Mouse (Mus musculus): ENCODE measurements around the gene Gm10318. TPM values are rescaled to one million over a fixed set of nuclear protein-coding genes. Genes with fewer than 3 reads are reported as not detected.

The Gm10318 gene
- not detected in 2 replicates for polyA plus RNA-seq (2016; fragmentation: Nextera tagmentation; extraction: Ambion mirVana)

- H3K9me3 ChIP-seq, result no peaks in the 10 kb centered on the region
- no peak within 1 kb of the TSS for H3K27ac ChIP-seq
- peaks cover 8% of the 10 kb centered on the region; the same call in 1 of the 2 replicates for H3K27me3 ChIP-seq (ENCODE audit: insufficient read depth, poor library complexity, severe bottlenecking)
- no peak for DNase-seq (ENCODE audit: low spot score)
- H3K4me3 ChIP-seq, result no peak within 1 kb of the TSS
- no peaks in the 10 kb centered on the region for H3K36me3 ChIP-seq
- no peaks in the 10 kb centered on the region for H3K4me1 ChIP-seq
- 56% methylated on average over 9 of the region's 9 CpGs for WGBS
Observed at GRCm38 (mm10) chr10:77852559-77852958, at the start of gene Gm10318. Gene Gm10318, plus strand, starts transcription at chr10:77852859.

GRCm38 (mm10) chr10:77804095-77804494 lies 48.6 kb upstream of the Gm10318 start:
- H3K4me1 ChIP-seq, result peaks cover 4% of the 10 kb centered on the region
- 0 out of 2 replicates have a peak, but pooled peaks cover 2% of the 10 kb centered on the region for H3K9me3 ChIP-seq
- DNase-seq (ENCODE audit: low spot score), result no peak
- H3K4me3 ChIP-seq, result no peak overlapping the region
- H3K36me3 ChIP-seq, result no peaks in the 10 kb centered on the region
- no peaks in the 10 kb centered on the region for H3K27me3 ChIP-seq (ENCODE audit: insufficient read depth, poor library complexity, severe bottlenecking)
- no peak overlapping the region for H3K27ac ChIP-seq
- 70% methylated on average over 3 of the region's 3 CpGs for WGBS

GRCm38 (mm10) chr10:77811743-77812142 lies 40.9 kb upstream of the Gm10318 start, which contains the start of gene Gm9507:
Gene Gm9507, minus strand, starts transcription at chr10:77811843.
- Histone ChIP-seq H3K36me3 (no peaks in the 10 kb centered on the region), H3K9me3 (0 out of 2 replicates have a peak, but pooled peaks cover 2% of the 10 kb centered on the region), H3K4me3 (no peak within 1 kb of the TSS), H3K4me1 (no peaks in the 10 kb centered on the region), H3K27me3 (ENCODE audit: insufficient read depth, poor library complexity, severe bottlenecking) (no peaks in the 10 kb centered on the region), H3K27ac (no peak within 1 kb of the TSS)
- DNase-seq (ENCODE audit: low spot score), result no peak
- 74% methylated on average over 5 of the region's 5 CpGs for WGBS

DNA sequence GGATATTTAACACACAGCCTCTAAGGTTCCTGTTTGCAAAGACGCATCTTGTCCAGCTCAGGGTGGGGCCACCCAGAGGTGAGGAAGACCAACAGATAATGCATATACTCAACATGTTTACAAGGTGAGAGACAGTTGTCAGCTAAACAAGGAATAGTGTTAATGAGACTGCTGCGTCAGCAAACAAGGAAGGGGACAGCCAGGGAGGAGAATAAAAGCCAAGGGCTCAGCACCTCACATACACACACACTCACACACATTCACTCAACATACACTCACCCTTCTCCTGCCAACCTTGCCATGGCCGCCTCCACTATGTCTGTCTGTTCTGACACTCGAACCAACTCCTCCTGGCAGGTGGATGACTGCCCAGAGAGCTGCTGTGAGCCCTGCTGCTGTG lies 38.3 kb upstream of the Gm10318 start, which contains the start of gene Gm2696:
Gene Gm2696, plus strand, starts transcription at position 301 of the 400 bp plus-strand sequence.
- Histone ChIP-seq H3K27me3 (ENCODE audit: insufficient read depth, poor library complexity, severe bottlenecking) (no peaks in the 10 kb centered on the region), H3K4me3 (no peak within 1 kb of the TSS), H3K27ac (no peak within 1 kb of the TSS), H3K9me3 (no peaks in the 10 kb centered on the region), H3K36me3 (no peaks in the 10 kb centered on the region), H3K4me1 (no peaks in the 10 kb centered on the region)
- no peak for DNase-seq (ENCODE audit: low spot score)
- whole genome bisulfite sequencing, result 39% methylated on average over 4 of the region's 4 CpGs

DNA sequence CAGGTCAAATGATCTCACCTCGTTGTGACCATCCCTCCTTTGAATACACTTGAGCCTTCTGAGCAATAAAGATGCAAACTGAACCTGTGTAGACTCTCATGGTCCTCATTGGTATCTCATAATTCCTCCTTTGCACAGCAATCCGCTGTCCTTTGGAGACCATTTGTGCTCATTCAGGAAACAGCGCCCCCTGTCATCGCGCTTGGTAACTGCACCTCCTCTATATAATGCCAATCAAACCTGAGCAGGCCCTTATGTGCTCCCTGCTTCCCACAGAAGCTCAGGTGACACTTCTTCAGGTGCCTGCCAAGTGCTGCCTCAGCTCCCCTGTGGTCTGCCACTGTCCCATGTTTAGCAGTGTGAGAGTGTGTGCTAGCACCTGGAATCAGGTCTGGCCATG lies 37.1 kb upstream of the Gm10318 start:
- no peaks in the 10 kb centered on the region for H3K36me3 ChIP-seq
- no peaks in the 10 kb centered on the region for H3K27me3 ChIP-seq (ENCODE audit: insufficient read depth, poor library complexity, severe bottlenecking)
- H3K27ac ChIP-seq, result no peak overlapping the region
- no peaks in the 10 kb centered on the region for H3K9me3 ChIP-seq
- no peaks in the 10 kb centered on the region for H3K4me1 ChIP-seq
- no peak for DNase-seq (ENCODE audit: low spot score)
- 18% methylated on average over 5 of the region's 5 CpGs for WGBS
- no peak overlapping the region for H3K4me3 ChIP-seq

- Histone ChIP-seq H3K4me1 (no peaks in the 10 kb centered on the region), H3K36me3 (no peaks in the 10 kb centered on the region), H3K27ac (no peak overlapping the region), H3K27me3 (ENCODE audit: insufficient read depth, poor library complexity, severe bottlenecking) (no peaks in the 10 kb centered on the region), H3K4me3 (no peak overlapping the region), H3K9me3 (no peaks in the 10 kb centered on the region)
- WGBS, result 92% methylated on average over 4 of the region's 4 CpGs
- DNase-seq (ENCODE audit: low spot score), result no peak
Observed at GRCm38 (mm10) chr10:77818523-77818922, 34.1 kb upstream of the Gm10318 start.

GRCm38 (mm10) chr10:77819203-77819602 lies 33.5 kb upstream of the Gm10318 start:
- H3K27me3 ChIP-seq (ENCODE audit: insufficient read depth, poor library complexity, severe bottlenecking), result no peaks in the 10 kb centered on the region
- no peaks in the 10 kb centered on the region for H3K9me3 ChIP-seq
- H3K27ac ChIP-seq, result no peak overlapping the region
- no peaks in the 10 kb centered on the region for H3K36me3 ChIP-seq
- no peak for DNase-seq (ENCODE audit: low spot score)
- no peaks in the 10 kb centered on the region for H3K4me1 ChIP-seq
- 34% methylated on average over 4 of the region's 4 CpGs for WGBS
- H3K4me3 ChIP-seq, result no peak overlapping the region

GRCm38 (mm10) chr10:77826951-77827350 lies 25.7 kb upstream of the Gm10318 start, which contains the start of gene Krtap10-4:
Gene Krtap10-4, minus strand, starts transcription at chr10:77827095.
- DNase-seq (ENCODE audit: low spot score), result no peak
- Histone ChIP-seq H3K27me3 (ENCODE audit: insufficient read depth, poor library complexity, severe bottlenecking) (no peaks in the 10 kb centered on the region), H3K4me3 (no peak within 1 kb of the TSS), H3K36me3 (no peaks in the 10 kb centered on the region), H3K9me3 (no peaks in the 10 kb centered on the region), H3K27ac (no peak within 1 kb of the TSS), H3K4me1 (no peaks in the 10 kb centered on the region)
- WGBS, result 69% methylated on average over 6 of the region's 6 CpGs

GRCm38 (mm10) chr10:77835647-77836046 lies 17.0 kb upstream of the Gm10318 start, which contains the start of gene Krtap10-10:
Gene Krtap10-10, plus strand, starts transcription at chr10:77835947.
- Histone ChIP-seq H3K4me3 (no peak within 1 kb of the TSS), H3K27ac (no peak within 1 kb of the TSS), H3K36me3 (no peaks in the 10 kb centered on the region), H3K27me3 (ENCODE audit: insufficient read depth, poor library complexity, severe bottlenecking) (no peaks in the 10 kb centered on the region), H3K9me3 (no peaks in the 10 kb centered on the region), H3K4me1 (no peaks in the 10 kb centered on the region)
- DNase-seq (ENCODE audit: low spot score), result no peak
- 71% methylated on average over 9 of the region's 9 CpGs for WGBS

- Histone ChIP-seq H3K27ac (no peak overlapping the region), H3K4me1 (no peaks in the 10 kb centered on the region), H3K27me3 (ENCODE audit: insufficient read depth, poor library complexity, severe bottlenecking) (no peaks in the 10 kb centered on the region), H3K36me3 (no peaks in the 10 kb centered on the region), H3K9me3 (0 out of 2 replicates have a peak, but pooled peaks cover 7% of the 10 kb centered on the region), H3K4me3 (no peak overlapping the region)
- 66% methylated on average over 6 of the region's 6 CpGs for WGBS
- DNase-seq (ENCODE audit: low spot score), result no peak
Observed at GRCm38 (mm10) chr10:77839006-77839405, 13.7 kb upstream of the Gm10318 start.

DNA sequence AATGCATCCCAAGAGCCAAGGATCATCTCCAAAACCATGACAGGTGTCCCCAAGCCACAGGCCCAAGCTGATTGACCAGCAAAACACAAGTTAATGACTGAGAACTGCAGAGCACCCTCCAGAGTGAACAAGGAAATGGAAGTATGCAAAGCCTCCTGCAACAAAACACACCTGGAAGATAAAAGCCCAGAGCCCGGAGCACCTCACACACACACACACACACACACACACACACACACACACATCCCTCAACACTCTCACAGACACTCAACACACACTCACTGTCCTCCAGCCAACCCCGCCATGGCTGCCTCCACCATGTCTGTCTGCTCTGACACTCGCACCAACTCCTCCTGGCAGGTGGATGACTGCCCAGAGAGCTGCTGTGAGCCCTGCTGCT lies 6.2 kb upstream of the Gm10318 start, which contains the start of gene Gm36176:
Gene Gm36176, plus strand, starts transcription at position 301 of the 400 bp plus-strand sequence.
- H3K4me1 ChIP-seq, result no peaks in the 10 kb centered on the region
- 0 out of 2 replicates have a peak, but pooled peaks cover 4% of the 10 kb centered on the region for H3K9me3 ChIP-seq
- no peak within 1 kb of the TSS for H3K4me3 ChIP-seq
- no peak for DNase-seq (ENCODE audit: low spot score)
- no peak within 1 kb of the TSS for H3K27ac ChIP-seq
- no peaks in the 10 kb centered on the region for H3K36me3 ChIP-seq
- WGBS, result 59% methylated on average over 3 of the region's 3 CpGs
- no peaks in the 10 kb centered on the region for H3K27me3 ChIP-seq (ENCODE audit: insufficient read depth, poor library complexity, severe bottlenecking)

GRCm38 (mm10) chr10:77846961-77847360 lies 5.7 kb upstream of the Gm10318 start:
- Histone ChIP-seq H3K9me3 (0 out of 2 replicates have a peak, but pooled peaks cover 4% of the 10 kb centered on the region), H3K36me3 (no peaks in the 10 kb centered on the region), H3K27ac (no peak overlapping the region), H3K4me1 (no peaks in the 10 kb centered on the region), H3K27me3 (ENCODE audit: insufficient read depth, poor library complexity, severe bottlenecking) (no peaks in the 10 kb centered on the region), H3K4me3 (no peak overlapping the region)
- DNase-seq (ENCODE audit: low spot score), result no peak
- WGBS, result 11% methylated on average over 2 of the region's 2 CpGs

DNA sequence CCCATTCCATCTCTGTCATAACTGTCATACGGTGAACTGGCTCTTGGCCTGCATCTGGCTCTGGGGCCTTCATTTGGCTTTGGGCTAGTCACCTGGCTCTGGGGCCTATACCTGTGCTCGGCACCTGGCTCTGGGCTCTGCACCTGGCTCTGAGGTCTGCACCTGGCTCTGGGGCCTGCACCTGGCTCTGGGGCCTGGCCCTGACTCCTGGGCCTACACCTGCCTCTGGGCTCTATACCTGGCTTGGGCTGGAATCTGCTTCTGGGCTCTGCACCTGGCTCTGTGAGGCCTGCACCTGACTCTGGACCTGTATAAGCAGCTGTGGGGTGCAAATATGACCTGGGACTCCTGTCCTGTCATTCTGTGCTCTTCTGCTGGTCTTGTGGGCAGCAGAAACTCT lies 5.1 kb upstream of the Gm10318 start:
- DNase-seq (ENCODE audit: low spot score), result no peak
- H3K4me3 ChIP-seq, result no peak overlapping the region
- H3K4me1 ChIP-seq, result no peaks in the 10 kb centered on the region
- H3K27ac ChIP-seq, result no peak overlapping the region
- H3K36me3 ChIP-seq, result no peaks in the 10 kb centered on the region
- peaks cover 4% of the 10 kb centered on the region; the same call in 1 of the 2 replicates for H3K27me3 ChIP-seq (ENCODE audit: insufficient read depth, poor library complexity, severe bottlenecking)
- 0 out of 2 replicates have a peak, but pooled peaks cover 4% of the 10 kb centered on the region for H3K9me3 ChIP-seq
- WGBS, result 84% methylated on average over 2 of the region's 2 CpGs

DNA sequence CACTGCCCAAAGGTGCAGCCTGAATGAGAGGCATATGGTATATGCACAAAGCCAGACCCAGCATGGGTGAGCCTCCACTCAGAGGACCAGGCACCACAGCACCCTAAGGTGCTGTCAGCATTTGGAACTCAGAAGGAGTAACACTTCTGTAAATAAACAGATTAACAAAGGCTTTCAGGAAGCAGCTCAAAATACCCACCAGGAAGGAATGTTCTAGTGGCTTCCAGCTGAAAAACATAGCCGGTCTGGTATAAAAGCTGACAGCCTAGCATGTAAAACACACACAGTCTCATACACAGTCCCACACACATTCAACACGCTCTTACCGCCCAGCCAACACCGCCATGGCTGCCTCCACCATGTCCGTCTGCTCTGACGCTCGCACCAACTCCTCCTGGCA lies 9.0 kb downstream of the Gm10318 start, which contains the start of gene Gm3285:
Gene Gm3285, plus strand, starts transcription at position 301 of the 400 bp plus-strand sequence.
- no peak for DNase-seq (ENCODE audit: low spot score)
- Histone ChIP-seq H3K36me3 (no peaks in the 10 kb centered on the region), H3K27me3 (ENCODE audit: insufficient read depth, poor library complexity, severe bottlenecking) (0 out of 2 replicates have a peak, but pooled peaks cover 8% of the 10 kb centered on the region), H3K9me3 (no peaks in the 10 kb centered on the region), H3K27ac (no peak within 1 kb of the TSS), H3K4me3 (no peak within 1 kb of the TSS), H3K4me1 (peaks cover 6% of the 10 kb centered on the region; the same call in 1 of the 2 replicates)
- 45% methylated on average over 7 of the region's 7 CpGs for WGBS
